Mouse (Mus musculus) thymus, postnatal 14 days (tissue): ENCODE data around the gene Sec11a.
"Not testable (repeated sequence)": the region's sequence is repeated elsewhere in the genome, so short reads cannot be mapped to it uniquely, and the experiment has no call there.

Source experiments
- DNase-seq: peaks from one replicate; pipeline ENCODE4 v3.0.0; 2021

The Sec11a gene

DNA sequence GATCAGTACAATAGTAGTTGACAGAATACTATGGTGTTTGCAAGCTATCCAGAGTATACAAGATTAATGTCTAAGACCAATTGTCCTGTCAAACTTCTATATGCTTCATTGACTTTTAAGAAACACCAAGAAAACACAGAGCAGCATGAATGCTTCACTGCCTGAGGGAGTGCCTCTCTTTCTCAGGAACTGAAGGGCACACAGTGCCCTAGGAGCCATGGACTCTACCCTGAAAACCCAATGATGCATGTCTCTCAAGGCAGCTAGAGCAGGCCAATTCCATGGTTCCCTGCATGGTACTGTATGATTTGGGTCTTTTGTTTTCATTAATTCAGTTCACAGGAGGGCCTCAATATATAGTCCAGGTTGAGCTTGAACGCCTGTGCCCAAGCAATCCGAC, 6.7 kb upstream of the Sec11a start:
- no peak for DNase-seq

DNA sequence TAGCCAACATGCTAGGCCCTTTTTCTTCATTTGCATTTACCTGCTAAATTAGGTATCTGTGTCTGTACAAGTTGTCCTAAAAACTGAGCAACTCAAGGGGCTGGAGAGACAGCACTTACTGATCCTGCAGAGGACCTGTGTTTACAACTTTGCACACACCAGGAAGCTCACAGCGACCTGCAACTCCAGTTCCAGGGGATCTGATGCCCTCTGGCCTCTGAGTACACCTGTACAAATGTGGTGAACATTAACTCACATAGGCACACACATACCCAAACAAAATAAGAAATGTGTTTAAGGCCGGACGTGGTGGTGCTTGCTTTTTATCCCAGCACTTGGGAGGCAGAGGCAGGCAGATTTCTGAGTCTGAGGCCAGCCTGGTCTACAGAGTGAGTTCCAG, 4.6 kb upstream of the Sec11a start:
- DNase-seq = no peak

DNA sequence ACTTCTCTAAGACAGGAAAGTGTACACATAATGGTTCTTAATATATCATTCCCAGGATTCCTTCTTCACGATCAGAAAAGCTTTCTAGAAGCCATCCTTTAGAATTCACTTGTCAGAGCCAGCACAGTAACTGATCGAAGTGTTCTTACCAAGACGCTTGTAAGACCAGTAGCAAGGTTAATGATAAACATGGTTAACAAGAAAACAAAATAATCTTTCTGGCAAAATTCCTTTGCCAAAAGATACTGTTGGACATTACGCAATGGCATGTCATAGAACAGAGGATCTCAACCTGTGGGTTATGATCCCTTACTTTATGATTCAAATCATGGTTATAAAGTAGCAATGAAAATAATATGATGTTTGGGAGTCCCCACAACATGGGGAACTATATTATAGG, 3.9 kb upstream of the Sec11a start:
- DNase-seq = no peak

DNA sequence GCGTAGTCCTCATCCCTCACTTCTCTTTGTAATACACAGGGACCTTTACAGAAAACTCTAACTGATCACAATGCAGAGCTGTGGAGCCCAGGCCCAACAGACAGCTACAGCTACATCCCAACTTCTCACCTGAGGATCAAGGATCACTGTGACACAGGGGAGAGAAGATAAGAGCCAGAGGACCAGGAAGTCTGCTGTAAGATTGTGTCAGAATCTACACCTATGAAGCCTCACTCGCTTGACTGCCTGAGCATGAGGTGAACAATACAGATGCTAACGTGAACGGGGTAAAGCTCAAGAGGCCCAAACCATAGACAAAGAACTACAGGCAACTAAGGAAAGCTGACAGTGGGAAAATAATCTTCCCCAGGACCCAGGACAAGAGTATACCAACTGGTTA, 7.8 kb downstream of the Sec11a start:
- no peak for DNase-seq

DNA sequence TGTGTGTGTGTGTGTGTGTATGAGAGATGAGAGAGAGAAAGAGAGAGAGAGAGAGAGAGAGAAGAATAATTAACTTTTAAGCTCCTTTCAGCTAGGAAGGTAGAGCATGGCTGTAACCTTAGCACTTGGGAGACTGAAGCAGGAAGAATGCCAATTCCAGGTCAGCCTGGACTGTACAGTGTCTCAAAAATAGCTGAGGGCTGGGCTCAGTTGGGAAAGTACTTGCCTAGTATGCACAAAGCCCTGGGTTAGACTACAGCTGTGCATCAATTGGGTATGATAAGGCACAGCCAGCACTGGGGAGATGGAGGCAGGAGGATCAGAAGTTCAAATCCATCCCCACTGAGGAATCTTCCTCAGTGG, 10.3 kb downstream of the Sec11a start:
- not testable (repeated sequence) for DNase-seq

DNA sequence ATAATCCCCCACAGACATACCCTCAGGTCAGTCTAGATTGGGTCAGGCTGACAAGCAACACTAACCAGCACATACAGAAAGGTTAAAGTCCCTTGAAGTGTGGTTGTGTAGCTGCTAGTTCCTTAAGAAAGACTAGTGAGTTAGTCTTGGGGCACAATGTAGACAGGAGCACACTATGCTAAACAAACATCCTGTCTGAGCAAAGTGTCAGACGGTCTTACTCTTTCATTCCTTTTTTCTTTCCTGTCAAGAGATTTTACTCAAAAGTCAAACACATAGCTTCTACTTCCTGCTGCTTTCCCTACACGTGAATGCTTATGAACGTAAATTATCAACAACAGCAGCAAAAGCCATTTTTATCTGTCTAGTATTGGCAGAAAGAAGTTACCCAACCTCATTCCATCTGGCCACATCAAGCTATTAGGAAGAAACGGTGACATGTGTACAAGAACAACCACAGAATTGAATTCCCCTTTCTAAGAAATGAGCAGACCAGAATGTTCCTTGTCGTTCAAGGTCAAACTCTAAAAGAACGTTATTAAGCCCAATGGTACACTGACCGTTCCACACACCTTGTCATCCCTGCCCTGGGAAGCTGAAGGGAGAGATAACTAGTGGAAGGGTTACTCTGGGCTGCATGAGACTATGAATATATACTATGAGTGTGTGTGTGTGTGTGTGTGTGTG, 10.8 kb downstream of the Sec11a start:
- DNase-seq = not testable (repeated sequence)

DNA sequence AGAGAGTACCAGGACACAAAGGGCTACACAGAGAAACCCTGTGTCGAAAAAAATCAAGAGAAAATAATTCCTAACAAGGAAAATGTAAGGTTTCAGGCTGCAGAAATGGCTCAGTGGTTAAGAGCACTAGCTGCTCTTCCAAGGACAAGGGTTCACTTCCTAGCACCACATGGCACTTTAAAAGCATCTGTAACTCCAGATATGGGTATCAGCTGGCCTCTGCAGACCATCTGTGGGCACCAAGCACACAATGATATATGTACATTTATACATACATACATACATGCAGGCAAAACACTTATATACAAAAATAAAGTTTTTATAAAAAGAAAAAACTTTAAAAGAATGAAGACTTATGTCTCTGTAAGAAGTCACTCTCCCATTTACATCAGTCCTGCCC, 11.7 kb downstream of the Sec11a start:
- DNase-seq = no peak

DNA sequence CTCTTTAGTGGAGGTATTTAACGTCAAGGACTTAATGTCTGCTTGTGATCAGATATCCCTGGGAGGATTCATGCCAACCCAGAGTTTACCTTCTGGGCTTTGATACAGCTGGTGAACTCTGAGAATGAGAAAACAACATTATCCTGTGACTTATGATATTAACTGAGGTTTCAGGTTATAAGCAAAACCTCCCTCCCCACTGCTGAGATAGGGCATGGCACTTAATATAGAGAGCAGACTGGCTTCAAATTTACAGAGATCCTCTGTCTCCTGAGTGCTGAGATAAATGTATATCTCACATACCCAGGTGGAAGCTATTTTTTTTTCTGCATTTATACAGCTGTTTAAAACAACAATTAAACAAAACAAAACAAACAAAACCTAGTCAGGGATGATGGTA, 14.8 kb downstream of the Sec11a start:
- DNase-seq = no peak

DNA sequence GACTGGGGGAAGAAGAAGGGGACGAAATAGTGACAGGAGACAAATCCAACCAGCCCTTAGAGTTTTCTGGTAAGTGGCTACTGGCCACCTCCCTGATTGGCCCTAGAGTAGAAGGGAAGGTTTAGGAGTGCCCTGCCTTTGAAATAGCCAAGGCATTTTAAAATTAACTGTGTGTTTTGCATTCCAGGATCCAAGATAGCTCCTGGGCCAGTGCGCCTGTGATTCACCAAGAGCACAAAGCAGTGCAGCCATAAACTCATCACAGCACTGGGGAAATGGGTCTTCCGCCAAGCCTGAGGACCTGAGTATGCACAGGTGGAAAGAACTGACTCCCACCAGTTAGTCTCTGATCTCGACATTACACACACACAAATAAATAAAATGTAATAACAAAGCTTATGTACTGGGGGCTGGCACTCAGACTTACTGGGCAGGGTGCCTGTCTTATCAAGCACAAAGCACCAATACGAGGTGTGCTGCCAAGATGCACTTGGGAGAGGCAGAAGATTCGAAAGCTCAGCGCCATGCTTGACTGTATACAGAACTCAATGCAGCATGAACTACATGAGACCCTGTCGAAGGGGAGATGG, 15.9 kb downstream of the Sec11a start:
- DNase-seq = no peak

DNA sequence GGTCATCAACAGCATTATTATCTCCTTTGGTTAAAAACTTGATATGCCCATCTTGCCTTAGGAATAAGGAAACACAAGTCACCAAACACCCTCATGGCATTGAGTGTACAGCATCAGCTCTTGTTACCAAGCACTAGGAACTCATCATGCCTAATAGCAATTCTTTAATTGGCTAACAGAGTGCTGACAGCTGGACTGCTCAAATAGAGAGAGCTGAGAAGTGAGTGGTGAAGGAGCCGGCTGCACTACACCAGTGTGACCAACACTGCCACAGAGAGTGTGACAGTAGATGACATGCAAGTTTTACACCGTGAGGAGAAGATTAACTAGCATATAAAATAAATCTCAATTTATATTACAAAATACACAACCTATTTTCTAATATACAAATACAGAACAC, 24.4 kb downstream of the Sec11a start:
- no peak for DNase-seq

DNA sequence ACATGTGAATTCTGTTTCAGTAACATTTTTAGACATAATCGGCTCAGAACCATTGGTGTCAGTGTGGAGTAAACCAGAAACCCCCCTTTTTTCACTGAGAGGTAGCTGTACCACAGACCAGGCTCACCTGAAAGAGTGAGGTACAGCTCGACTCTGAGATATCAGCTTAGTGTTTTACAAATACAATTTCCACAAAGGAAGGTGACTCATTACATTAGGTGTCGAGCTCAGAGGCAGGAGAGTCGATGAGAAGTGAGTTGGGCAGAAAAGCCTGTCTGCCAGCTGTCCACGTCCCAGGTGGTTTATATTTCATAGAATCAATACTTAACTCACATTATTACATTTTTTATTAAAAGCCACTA, 28.0 kb downstream of the Sec11a start:
- DNase-seq = no peak

DNA sequence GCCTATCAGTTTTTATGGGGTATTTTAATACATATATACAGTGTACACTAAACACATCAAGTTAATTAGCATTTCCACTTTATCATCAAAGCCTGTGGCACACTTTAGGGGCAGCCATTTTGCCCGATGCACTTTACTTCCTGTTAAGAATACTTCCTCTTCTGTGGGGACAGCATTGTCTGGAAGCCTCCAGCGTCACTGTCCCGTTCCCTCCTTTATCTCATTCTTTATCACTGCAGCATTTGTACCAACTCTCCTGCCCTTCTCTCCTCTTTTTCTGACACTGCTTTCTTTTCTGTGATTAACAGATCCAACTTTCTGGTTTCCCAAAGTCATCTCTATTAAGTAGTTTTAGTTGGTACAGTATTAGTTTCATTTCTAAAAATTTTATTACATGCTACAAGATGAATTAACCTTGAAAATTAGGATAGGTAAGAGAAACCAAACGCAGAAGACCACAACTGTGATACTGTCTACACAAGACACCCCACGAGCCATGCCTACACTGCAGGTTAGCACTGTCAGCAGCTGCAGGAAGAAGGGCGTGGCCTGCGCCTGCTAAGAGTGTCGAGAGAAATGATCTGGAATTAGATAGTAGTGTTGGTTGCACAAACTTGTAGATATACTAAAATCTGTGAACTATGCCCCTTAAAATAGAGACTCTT, 28.5 kb downstream of the Sec11a start:
- DNase-seq = peak; percentile 71

DNA sequence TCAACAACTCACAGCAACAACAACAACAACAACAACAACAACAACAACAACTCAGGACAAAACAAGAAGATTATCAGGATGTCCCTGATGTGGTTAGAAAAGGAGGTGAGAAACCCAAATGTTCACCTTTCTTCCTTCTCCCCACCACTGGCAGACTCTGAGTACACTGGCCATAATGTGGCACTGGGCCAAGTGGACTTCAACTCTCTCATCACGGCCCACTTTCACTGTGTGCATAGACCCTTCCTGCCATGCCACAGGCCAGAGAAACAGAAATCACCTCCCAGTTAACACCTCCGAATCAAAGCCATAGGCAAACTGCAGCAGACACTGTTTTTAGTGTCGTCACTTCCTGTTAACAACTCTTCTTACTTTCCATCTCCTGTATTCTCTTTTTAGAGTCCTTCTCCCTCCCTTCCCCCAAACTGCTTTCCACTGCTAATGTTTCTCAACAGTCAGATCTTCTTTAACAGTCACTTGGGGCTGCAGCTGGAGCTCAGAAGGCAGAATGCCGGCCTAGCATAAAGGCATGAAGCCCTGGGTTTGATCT, 29.6 kb downstream of the Sec11a start:
- DNase-seq = peak; percentile 28

DNA sequence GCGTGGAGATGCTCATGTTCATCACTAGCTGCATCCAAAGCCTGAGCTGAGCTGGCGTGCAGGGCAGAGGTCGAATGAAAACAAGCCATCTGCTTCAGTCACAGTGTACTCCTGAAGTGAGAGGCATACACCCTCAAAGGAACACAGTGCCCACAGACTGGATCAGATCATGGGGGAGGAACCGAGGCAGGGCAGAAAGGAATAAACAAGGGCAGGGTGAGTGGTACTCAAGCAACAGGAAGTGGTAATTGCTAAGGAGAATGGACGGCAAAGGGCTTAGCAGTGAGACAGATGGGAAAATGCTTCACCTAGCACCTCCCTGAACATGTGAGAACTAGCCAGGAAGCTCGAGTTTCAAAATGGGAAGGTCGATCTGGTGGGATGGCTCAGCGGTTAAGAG, 35.1 kb downstream of the Sec11a start:
- DNase-seq = no peak

DNA sequence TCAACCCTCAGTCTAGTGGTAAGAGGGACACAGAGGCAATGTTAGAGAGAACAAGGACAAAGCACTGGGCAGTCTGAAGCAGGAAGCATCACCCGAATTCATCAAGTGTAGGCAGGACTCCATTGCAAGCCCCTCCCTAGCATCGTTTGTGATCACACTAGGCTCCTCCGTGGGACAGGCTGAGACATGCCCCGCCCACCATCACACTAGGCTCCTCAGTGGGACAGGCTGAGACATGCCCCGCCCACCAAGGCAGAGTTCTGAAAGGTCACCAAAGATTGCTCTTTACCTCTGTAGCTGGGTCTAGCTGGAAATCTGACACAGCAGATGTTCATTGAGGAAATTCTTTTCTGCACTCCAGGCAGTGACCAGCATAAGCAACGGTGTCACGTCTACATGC, 36.5 kb downstream of the Sec11a start:
- DNase-seq = no peak

DNA sequence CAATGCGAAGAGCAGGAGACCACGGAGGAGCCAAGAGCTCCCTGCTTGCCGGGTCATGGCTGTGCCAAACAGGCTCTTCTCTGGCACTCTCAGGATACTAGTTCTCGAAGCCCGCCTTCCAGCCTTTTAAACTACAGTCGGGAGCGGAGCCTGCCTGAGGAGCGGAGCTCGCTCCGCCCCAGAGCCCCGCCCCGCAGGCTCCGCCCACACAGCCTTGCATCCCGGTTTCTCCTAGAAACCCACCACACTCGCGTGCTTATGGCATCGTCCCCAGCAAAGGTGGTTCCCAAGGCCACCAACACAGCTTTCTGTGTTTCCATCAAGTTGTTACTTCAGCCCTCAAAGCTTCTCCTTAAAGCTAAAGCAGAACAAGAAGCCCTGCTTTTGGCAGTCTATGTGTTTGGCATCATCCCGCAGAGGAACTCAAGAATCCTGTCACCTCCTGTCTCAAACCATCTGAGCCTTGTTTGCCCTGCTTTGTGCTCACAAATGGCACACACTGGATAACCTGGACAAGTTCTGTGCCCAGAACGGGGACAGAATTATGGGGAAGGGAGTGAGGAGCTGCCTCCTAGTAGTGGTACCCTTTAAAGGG, 42.6 kb downstream of the Sec11a start, which contains the start of gene Nmb:
Gene Nmb (minus strand): TSS at position 156 of the 595 bp plus-strand sequence.
- DNase-seq = peak; percentile 78

DNA sequence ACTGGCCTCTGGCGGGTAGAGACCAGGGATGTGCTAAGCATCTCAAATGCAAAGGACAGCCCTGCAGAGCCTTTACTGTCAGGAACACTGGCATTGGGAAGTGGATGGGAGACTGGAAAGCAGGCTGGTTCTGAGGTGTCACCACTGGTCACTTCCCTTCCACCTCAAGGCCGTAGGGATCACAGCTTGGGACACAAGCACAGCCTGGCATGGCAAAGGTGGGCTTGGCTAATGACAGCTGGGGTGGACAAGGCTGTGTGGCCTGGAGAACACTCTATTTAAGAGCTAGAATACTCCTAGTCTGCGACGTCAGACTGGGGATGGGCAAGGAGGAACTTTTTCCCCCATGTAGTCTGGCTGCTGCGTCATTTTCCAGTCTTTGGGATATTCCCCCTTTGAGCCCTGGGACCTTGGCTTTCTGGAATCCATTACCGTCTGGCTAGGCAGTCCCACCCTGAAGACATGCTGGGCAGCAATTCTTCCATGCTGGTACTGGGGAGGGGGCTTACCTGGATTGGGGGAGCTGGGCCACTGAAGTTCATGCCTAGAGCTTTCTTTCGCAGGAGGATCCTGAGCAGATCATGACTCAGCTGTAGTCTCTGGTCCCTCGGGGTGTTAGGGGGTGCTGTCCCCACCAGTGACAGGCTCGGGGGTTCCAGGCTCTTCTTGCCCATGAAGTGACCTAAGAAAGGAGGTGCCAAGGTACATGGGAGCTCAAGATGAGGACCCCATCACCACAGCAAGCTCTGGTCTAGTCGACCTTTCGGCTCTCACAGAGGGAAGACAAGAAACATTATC, 43.8 kb downstream of the Sec11a start:
- no peak for DNase-seq

DNA sequence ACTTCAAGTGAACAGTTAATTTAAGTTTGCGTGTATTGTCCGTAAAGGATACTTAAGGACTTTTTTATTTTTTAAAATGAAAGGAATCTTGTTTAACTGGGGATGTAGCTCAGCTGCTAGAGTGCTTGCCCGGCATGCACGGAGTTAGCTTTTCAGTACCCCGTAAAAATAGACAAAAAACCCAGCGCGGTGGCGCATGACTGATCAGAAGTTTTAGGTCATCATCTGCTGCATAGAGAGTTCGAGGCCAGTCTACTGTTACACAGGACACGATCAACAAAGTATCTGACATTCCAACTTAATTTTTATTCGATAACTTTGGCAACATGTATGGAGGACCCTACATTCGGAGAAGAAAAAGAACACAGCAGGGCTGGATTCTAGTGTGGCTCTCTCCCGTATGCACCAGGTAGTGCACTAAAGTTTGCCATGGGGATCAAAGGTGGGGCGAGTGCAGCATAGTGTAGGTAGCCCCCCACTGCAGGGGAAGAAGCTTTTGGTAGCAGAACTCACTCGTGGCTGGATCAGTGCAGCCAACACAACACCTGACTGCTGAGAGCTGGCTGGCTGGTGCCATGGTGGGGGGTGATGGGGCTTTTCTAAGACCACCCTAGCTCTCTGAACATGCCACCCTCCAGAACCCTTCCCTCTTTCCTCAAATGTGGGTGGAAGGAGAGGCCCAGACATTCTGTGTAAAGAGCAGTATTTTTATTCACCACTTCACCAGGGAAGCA, 45.9 kb downstream of the Sec11a start:
- peak; percentile 36 for DNase-seq

DNA sequence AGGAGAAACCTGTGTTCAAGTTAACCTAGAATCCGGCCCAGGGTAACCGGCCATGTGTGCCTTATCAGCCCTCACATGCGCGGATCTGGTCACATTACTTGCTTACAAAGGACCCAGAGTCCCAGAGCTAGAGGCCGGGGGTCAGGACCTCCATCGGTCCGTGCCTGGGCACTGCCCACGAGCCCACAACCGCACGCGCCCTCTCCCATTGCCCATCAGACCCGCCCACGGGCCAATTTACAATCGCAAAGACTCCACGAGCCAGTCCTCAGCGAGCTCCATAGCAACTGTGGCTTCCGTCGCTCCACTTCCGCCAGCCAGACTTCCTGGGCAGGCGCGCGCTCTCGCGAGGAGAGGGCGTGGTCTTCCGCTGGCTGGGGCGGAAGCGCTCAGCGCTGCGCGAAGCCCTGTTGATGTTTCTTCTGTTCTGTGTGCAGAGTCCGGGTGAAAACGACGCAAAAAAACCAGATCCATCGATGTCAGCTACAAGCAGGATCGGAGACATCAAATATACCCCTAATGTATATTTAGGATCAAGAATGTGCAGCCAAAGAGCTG, 46.6 kb downstream of the Sec11a start, which contains the start of gene Wdr73:
Gene Wdr73 (minus strand): TSS at position 326 of the 558 bp plus-strand sequence.
- peak; percentile 94 for DNase-seq

DNA sequence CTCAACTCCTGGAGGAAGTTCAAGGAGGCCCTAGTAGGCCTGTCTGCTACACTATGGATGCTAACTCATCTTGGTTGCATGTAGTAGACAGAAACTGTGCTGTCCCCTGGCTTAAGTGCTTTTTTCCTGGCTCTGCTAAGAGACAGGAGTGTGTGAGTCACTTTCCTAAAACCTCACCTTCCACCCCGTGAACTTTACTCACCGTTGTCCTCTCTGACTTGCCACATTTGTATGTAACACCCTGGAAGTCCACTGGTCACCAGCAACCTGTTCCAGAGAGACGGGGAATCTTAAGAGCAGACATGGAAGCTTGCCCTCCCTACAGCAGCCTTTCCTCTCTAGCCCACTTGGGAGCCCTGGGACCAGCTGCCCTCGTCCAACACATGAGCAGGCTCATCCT, 49.9 kb downstream of the Sec11a start:
- no peak for DNase-seq

DNA sequence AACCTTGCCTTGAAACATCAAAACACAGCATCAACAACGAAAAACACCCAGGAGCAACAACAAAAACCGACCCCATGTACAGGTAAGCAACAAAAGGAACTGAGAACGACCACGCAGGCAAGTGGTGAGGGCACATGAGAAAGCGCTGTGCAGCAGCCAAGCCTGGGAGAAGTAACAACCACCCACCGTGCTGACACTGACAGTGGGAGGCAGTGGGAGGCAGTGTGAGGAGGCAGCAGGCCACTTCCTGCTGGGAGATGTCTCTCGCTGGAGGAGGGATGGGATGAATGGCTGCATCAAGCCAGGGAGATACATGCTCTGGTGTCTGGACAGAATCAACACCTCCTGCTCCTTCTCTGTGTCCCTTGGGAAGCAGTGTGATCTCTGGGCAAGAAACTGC, 50.4 kb downstream of the Sec11a start:
- no peak for DNase-seq
